Mouse (Mus musculus): ENCODE measurements around the gene Cox19.

Cox19 gene

GRCm38 (mm10) chr5:139383234-139383633, 32.0 kb upstream of the Cox19 start:
- ATAC-seq (ENCODE audit: insufficient number of reproducible peaks, low FRiP score, low TSS enrichment), result no peak

DNA sequence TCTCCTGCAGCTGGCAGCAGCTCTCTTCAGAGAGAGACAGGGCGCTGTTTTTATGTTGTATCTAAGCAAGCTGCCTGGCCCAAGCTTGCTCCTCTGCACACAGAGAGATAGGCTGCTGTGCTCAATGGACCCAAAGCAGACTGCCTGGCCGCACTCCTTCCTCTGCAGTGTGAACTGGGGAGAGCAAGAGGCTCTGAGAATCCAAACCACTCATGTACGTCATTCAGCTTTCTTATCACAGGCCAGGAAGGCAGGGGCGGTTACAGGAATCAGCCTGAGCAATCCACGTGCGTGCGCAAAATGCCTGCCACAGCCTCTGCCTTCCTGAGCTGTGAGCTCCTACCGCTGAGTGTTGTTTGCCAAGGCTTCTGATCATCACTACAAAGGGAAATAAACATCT, 31.5 kb upstream of the Cox19 start:
- ATAC-seq (ENCODE audit: insufficient number of reproducible peaks, low FRiP score, low TSS enrichment), result no peak

GRCm38 (mm10) chr5:139381586-139382513, 30.6 kb upstream of the Cox19 start:
- ATAC-seq (ENCODE audit: insufficient number of reproducible peaks, low FRiP score, low TSS enrichment), result no peak

- peak; percentile 81 for ATAC-seq (ENCODE audit: insufficient number of reproducible peaks, low FRiP score, low TSS enrichment)
Measured at GRCm38 (mm10) chr5:139380385-139381248, 29.4 kb upstream of the Cox19 start.

DNA sequence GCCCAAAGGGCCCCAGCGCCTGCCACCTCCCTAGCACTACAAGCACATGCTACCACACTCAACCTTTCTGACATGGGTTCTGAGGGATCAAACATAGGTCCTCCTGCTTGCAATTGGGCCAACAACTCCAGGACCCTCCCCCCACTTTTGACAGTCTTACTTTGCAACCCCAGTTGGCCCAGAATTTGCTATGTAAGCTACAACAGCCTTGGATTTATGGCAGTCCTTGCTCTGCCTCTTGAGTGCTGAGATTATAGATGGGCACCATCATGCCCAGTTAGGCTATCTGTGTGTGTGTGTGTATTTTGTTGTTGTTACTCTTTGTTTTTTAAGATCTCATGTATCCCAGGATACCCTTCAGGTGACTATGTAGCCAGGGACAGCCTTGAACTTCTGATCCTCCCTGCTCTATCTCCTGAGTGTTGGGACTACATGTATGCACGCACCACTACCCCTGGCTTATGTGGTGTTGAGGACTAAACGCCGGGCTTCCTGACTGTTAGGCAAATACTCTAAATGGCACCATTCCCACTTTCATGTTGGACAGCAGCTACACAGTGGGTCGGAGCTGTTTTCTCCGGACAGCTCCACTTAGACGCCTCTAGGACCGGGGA, 28.7 kb upstream of the Cox19 start:
- no peak for ATAC-seq (ENCODE audit: insufficient number of reproducible peaks, low FRiP score, low TSS enrichment)

GRCm38 (mm10) chr5:139378986-139379629, 27.9 kb upstream of the Cox19 start:
- ATAC-seq (ENCODE audit: insufficient number of reproducible peaks, low FRiP score, low TSS enrichment), result no peak

DNA sequence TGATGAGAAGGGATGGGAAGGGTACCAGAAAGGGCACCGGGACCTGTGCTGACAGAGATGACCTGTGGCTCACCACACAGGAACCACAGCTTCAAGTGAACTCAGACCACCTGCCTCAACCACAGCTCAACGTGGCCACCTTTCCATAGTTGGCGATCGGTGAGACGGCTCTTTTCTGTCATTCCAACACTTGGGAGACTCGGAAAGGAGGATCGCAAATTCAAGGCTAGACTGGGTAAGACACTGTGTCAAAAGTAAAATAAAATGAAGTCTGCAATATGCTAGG, 27.0 kb upstream of the Cox19 start:
- no peak for ATAC-seq (ENCODE audit: insufficient number of reproducible peaks, low FRiP score, low TSS enrichment)

GRCm38 (mm10) chr5:139377468-139378270, 26.5 kb upstream of the Cox19 start, which contains the start of gene Gpr146:
TSS of gene Gpr146 (plus strand) at chr5:139377697.
- no peak for ATAC-seq (ENCODE audit: insufficient number of reproducible peaks, low FRiP score, low TSS enrichment)

DNA sequence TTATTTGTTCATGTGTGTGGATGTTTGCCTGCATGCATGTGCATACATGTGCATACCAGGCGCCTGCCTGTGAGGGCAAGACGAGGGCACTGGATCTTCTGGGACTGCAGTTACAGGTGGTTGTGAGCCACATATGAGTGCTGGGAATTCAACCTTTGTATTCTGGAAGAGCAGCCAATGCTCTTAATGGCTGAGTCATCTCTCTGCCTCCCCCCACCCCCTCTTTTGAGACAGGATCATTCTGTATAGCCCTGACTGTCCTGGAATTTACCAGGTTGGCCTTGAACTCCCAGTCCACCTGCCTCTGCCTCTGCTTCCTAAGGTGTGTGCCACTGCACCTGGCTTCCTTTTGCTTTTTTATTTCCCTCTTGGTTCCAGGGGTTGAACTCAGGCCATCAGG, 23.6 kb upstream of the Cox19 start:
- no peak for ATAC-seq (ENCODE audit: insufficient number of reproducible peaks, low FRiP score, low TSS enrichment)

DNA sequence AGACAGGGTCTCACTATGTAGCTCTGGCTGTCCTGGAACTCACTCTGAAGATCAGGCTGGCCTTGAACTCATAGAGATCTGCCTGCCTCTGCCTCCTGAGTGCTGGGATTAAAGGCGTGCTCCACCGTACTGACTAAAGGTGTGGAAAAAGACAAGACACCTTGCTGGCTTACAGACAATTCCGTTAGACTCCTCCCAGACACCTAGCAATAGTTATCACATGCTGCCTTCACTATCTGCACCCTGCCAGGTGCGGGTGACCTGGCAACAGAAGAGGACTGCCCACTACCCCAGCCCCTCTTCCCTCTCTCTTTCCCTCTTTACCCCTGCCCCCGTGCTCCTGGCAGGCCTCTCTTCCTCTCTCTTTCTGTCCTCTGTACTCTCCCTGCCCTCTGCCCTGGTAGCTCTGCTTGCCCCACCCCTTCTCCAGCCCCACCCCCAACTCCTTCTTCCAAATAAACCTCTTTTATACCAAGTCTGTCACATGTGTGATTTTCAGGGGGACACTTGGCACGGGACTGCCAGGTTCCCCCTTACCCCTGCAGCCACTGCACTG, 22.7 kb upstream of the Cox19 start:
- ATAC-seq (ENCODE audit: insufficient number of reproducible peaks, low FRiP score, low TSS enrichment), result no peak

DNA sequence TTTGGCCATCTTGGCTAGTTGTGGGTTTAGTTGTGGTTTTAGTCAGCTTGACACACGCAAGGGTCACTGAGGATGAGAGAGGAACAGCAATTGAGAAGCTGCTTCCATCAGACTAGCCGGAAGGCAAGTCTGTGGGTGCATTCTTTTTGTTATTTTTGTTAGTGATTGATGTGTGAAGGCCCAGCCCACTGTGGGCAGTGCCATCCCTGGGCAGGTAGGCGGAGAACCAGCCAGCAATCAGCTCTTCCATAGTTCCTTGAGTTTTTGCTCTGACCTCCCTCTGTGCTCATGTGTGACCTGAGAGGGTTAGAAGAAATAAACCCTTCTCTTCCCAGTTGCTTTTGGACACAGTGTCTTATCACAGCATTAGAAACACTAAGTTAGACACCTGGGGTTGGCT, 21.9 kb upstream of the Cox19 start:
- no peak for ATAC-seq (ENCODE audit: insufficient number of reproducible peaks, low FRiP score, low TSS enrichment)

DNA sequence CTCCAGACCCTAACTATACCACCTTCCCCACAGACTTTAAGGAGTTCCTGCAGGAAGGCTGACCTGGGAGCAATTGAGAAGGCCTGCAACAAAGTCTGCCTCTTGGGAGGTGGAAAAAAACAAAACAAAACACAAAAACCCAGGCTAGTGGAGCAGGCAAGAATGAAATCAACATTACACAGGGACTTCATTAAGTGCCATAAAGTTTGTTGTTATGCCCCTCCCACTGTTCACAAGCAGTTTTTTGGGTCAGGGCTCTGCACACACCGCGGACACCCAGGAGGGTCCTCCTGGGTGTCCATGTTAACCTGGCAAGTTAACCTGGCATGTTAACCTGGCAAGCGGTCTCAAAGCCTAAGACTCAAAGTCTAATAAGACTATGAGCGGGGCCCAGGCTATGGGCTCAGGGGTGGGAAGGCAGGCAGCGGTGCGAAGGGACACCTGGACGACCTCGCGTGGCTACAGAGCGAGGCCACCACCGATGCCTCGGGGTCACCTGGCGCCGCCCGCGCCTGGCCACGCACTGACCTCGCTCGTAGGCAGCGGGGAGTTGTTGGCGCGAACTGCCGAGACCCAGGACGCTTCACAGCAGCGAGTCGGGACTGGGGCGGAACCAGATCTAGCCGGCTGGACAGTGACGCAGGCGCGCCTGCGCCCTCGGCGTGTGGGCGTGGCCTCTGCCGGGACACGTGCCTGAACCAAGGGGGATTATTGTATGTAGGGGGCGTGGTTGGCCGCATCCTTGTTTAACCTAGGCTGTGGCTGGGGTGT, 20.6 kb upstream of the Cox19 start:
- peak; percentile 71; the same call in 1 of the 2 replicates for ATAC-seq (ENCODE audit: insufficient number of reproducible peaks, low FRiP score, low TSS enrichment)

DNA sequence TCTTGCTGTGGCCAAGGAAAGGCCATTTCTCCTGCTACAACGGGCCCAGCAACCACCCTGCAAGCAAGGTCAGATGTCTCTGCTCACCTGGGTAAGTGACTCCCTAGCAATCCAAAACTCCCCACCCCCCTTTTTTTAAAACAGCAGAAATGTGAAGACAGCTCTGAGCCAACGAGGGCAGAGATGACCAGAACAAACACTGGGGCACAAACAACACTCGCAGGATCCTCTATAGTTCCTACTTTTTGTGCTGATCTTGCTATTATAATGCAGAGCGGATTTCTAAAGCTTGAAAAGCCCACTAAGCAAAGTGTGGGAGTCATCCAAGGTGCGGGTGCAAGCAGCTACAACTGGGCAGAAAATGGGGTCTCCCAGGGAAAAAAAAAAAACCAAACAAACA, 19.9 kb upstream of the Cox19 start:
- ATAC-seq (ENCODE audit: insufficient number of reproducible peaks, low FRiP score, low TSS enrichment), result no peak

DNA sequence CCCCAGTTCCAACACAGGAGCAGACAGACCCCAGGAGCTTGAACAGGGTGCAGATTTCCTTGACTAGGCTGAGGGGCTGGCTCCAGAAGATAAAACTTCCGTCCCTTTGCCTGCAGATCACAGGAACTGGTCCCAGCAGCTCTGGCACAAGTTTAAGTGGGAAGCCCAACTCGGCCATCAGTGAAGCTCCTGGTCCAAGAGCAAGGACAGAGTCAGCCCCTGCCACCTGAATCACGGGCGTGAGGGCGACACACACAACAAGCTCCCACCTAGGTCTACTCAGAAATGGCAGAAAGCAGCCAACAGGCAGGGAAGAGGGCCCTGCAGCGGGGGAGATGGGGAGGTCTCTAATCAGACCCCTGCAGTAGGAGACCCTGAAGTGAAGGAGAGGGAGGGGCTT, 19.1 kb upstream of the Cox19 start:
- no peak for ATAC-seq (ENCODE audit: insufficient number of reproducible peaks, low FRiP score, low TSS enrichment)

- ATAC-seq (ENCODE audit: insufficient number of reproducible peaks, low FRiP score, low TSS enrichment), result no peak
Measured at GRCm38 (mm10) chr5:139368638-139369320, 17.6 kb upstream of the Cox19 start.

- no peak for ATAC-seq (ENCODE audit: insufficient number of reproducible peaks, low FRiP score, low TSS enrichment)
Measured at GRCm38 (mm10) chr5:139367884-139368458, 16.8 kb upstream of the Cox19 start.

- no peak for ATAC-seq (ENCODE audit: insufficient number of reproducible peaks, low FRiP score, low TSS enrichment)
Measured at GRCm38 (mm10) chr5:139366484-139366883, 15.3 kb upstream of the Cox19 start.

GRCm38 (mm10) chr5:139365827-139366226, 14.6 kb upstream of the Cox19 start:
- no peak for ATAC-seq (ENCODE audit: insufficient number of reproducible peaks, low FRiP score, low TSS enrichment)

All from cerebellum, adult (tissue).